In the genomic region with DNA sequence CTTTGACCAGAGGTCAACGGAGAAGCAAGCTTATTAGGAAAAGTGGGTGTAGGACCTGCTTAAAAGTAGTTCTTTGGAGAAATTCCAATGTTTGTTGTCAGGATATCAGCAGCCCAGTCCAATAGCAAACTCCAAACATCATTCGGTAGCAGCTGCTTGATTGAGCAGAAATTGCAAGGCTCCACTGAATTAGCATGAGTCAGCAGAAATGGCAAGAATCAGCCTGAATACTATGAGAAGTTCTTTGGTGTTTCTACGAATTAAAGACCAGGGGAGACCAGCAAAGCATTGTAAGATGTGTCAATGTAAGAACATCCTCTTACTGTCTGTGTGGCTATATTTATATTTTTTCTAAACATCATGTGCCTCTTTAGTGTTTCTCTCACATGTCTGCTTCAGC, we compare ENCODE assay signal across 23 mouse cellular contexts.
DNase-seq lines count a peak whose midpoint lies in the region; ATAC-seq and TF ChIP-seq lines count a peak whose summit lies in the region.
"Had no signal": no experiment of that assay in that cellular context is flagged by ENCODE, and none has a peak within 500 bp of the region (broad histone marks: within the 10 kb centered on the region; RNA-seq: fewer than 3 reads in every experiment).

No protein-coding gene starts in this region.

- TF ChIP-seq POLR2A in testis, adult 2 months (IDR thresholded peaks at IDR 0.05; ENCODE audit: control insufficient read depth, low read depth, low read length) = no peak
- no peak for TF ChIP-seq POLR2A in brain, embryonic 14.5 days (IDR thresholded peaks at IDR 0.05; ENCODE audit: borderline replicate concordance, extremely low read depth, insufficient read depth, insufficient read length, poor library complexity, severe bottlenecking)

- no peaks in the 10 kb centered on the region for H3K9me3 ChIP-seq in ES-E14 (ENCODE audit: control insufficient read depth, insufficient read depth, low read depth, low read length)
- no peaks in the 10 kb centered on the region for H3K9me3 ChIP-seq in midbrain, embryonic 14.5 days (ENCODE audit: control insufficient read depth, low read length)
- H3K9me3 ChIP-seq: embryonic facial prominence, embryonic 13.5 days; embryonic facial prominence, embryonic 15.5 days; forebrain, embryonic 10.5 days; forebrain, embryonic 12.5 days had no signal

- no peak for ATAC-seq in midbrain, embryonic 14.5 days (ENCODE audit: low FRiP score, low TSS enrichment)
- ATAC-seq: forebrain, embryonic 14.5 days; forebrain, embryonic 16.5 days had no signal

- no peaks in the 10 kb centered on the region for H3K4me1 ChIP-seq in testis, adult 2 months (ENCODE audit: control insufficient read depth, insufficient read depth, low read length)
- H3K4me1 ChIP-seq in ES-E14 (ENCODE audit: control insufficient read depth in 2 of 2, insufficient read depth in 2 of 2, low read length in 2 of 2, poor library complexity in 1 of 2) = no peaks in the 10 kb centered on the region
- no peaks in the 10 kb centered on the region for H3K4me1 ChIP-seq in midbrain, embryonic 14.5 days (ENCODE audit: control insufficient read depth, insufficient read depth, low read length)
- H3K4me1 ChIP-seq: embryonic facial prominence, embryonic 13.5 days; embryonic facial prominence, embryonic 15.5 days; forebrain, embryonic 10.5 days; forebrain, embryonic 12.5 days had no signal

- WGBS in midbrain, embryonic 14.5 days = 85% methylated on average over 3 of the region's 3 CpGs

- no peak for DNase-seq in testis, postnatal 10 days (ENCODE audit: low spot score)
- DNase-seq in ES-E14 (ENCODE audit: low read depth, low spot score) = no peak
- DNase-seq in brain, embryonic 14.5 days (ENCODE audit: low read depth) = peak; percentile 8
- DNase-seq in midbrain, embryonic 14.5 days = no peak
- DNase-seq in frontal cortex, postnatal 10 days (ENCODE audit: low spot score in 2 of 2) = no peak
- DNase-seq: adrenal gland, adult 2 months; adrenal gland, postnatal 10 days; adrenal gland, postnatal 25 days; cerebellum, adult 11 months; cerebellum, adult 18-20 months; cerebellum, adult 8-10 months; cerebellum, adult 9-11 months; cerebellum, postnatal 14 days; cerebellum, postnatal 36 days; embryo, embryonic 11 days had no signal

- no peak for TF ChIP-seq CTCF in testis, adult 2 months (IDR thresholded peaks at IDR 0.05; ENCODE audit: control insufficient read depth, insufficient read depth, insufficient replicate concordance, low read depth, low read length)
- TF ChIP-seq CTCF in brain, embryonic 14.5 days (IDR thresholded peaks at IDR 0.05; ENCODE audit: borderline replicate concordance, extremely low read depth, insufficient read depth, insufficient read length) = no peak

- no peak overlapping the region for H3K4me2 ChIP-seq in midbrain, embryonic 14.5 days (ENCODE audit: low read length)
- H3K4me2 ChIP-seq: embryonic facial prominence, embryonic 13.5 days; embryonic facial prominence, embryonic 15.5 days; forebrain, embryonic 12.5 days had no signal

- H3K36me3 ChIP-seq in testis, adult 2 months (ENCODE audit: control insufficient read depth, insufficient read depth, low read length) = no peaks in the 10 kb centered on the region
- no peaks in the 10 kb centered on the region for H3K36me3 ChIP-seq in ES-E14 (ENCODE audit: control insufficient read depth, insufficient read depth, low read length, poor library complexity, severe bottlenecking)
- H3K36me3 ChIP-seq in midbrain, embryonic 14.5 days (ENCODE audit: control insufficient read depth, insufficient read depth, low read length) = no peaks in the 10 kb centered on the region
- H3K36me3 ChIP-seq: embryonic facial prominence, embryonic 13.5 days; embryonic facial prominence, embryonic 15.5 days; forebrain, embryonic 10.5 days; forebrain, embryonic 12.5 days had no signal

- in situ Hi-C loops in ES-E14 (cut with MboI; ENCODE audit: low sequenced_read_pairs in 2 of 2, unreplicated experiment in 2 of 2) = no loop called here

- H3K27ac ChIP-seq in testis, adult 2 months (ENCODE audit: control insufficient read depth, insufficient read depth, low read depth, low read length) = no peak overlapping the region
- H3K27ac ChIP-seq in ES-E14 (ENCODE audit: insufficient read depth, low read depth, low read length, poor library complexity, severe bottlenecking) = no peak overlapping the region
- H3K27ac ChIP-seq in midbrain, embryonic 14.5 days (replicated peaks; ENCODE audit: low read depth, low read length) = no peak overlapping the region
- H3K27ac ChIP-seq: embryonic facial prominence, embryonic 13.5 days; embryonic facial prominence, embryonic 15.5 days; forebrain, embryonic 10.5 days; forebrain, embryonic 12.5 days had no signal

- H3K9ac ChIP-seq in ES-E14 (ENCODE audit: insufficient read depth, low read depth, low read length, poor library complexity, severe bottlenecking) = no peak overlapping the region
- no peak overlapping the region for H3K9ac ChIP-seq in midbrain, embryonic 14.5 days (replicated peaks; ENCODE audit: low read length)
- H3K9ac ChIP-seq: embryonic facial prominence, embryonic 13.5 days; embryonic facial prominence, embryonic 15.5 days; forebrain, embryonic 12.5 days had no signal

- peak overlapping the region; percentile 7; the same call in 1 of the 2 replicates for H3K4me3 ChIP-seq in testis, adult 2 months (ENCODE audit: control insufficient read depth, low read depth, low read length)
- no peak overlapping the region for H3K4me3 ChIP-seq in ES-E14 (ENCODE audit: insufficient read depth in 1 of 2, low read depth in 1 of 2, low read length in 2 of 2, poor library complexity in 1 of 2, severe bottlenecking in 1 of 2)
- no peak overlapping the region for H3K4me3 ChIP-seq in midbrain, embryonic 14.5 days (replicated peaks; ENCODE audit: low read depth, low read length)
- H3K4me3 ChIP-seq: embryonic facial prominence, embryonic 13.5 days; embryonic facial prominence, embryonic 15.5 days; erythroblast, embryonic 14.5 days; forebrain, embryonic 10.5 days; forebrain, embryonic 12.5 days had no signal

- H3K27me3 ChIP-seq in testis, adult 2 months (ENCODE audit: control insufficient read depth, insufficient read depth, low read length) = no peaks in the 10 kb centered on the region
- H3K27me3 ChIP-seq in midbrain, embryonic 14.5 days (ENCODE audit: control insufficient read depth, insufficient read depth, low read length) = no peaks in the 10 kb centered on the region
- H3K27me3 ChIP-seq: embryonic facial prominence, embryonic 13.5 days; embryonic facial prominence, embryonic 15.5 days; forebrain, embryonic 12.5 days had no signal

TF ChIP-seq in ES-E14, 5 proteins besides CTCF, POLR2A, EP300 and RAD21:
- TF ChIP-seq HCFC1 (IDR thresholded peaks at IDR 0.05; ENCODE audit: borderline replicate concordance, insufficient read depth, low read length) (no peak), ZNF384 (IDR thresholded peaks at IDR 0.05; ENCODE audit: low read depth, low read length) (no peak), ZC3H11A (IDR thresholded peaks at IDR 0.05; ENCODE audit: borderline replicate concordance, low read depth, low read length) (no peak), CHD2 (IDR thresholded peaks at IDR 0.05; ENCODE audit: low read depth, low read length) (no peak), MAFK (IDR thresholded peaks at IDR 0.05; ENCODE audit: insufficient read depth, low read depth, low read length) (peak; percentile 84)
